Mouse (Mus musculus) ES-Bruce4 (cell line): ENCODE data around the gene Sntg2. TPM values are rescaled to one million over a fixed set of nuclear protein-coding genes. Genes with fewer than 3 reads are reported as not detected.

ENCODE experiments used
- H3K27ac ChIP-seq: 2 replicates; pipeline ENCODE4 v1.5.1; 2012; ENCODE audit warnings: low read length, inconsistent platforms; ENCODE audit not compliant: insufficient read depth
- H3K27me3 ChIP-seq: 2 replicates; pipeline ENCODE4 v1.6.1; 2012; ENCODE audit warnings: mild to moderate bottlenecking, low read length, inconsistent platforms; ENCODE audit not compliant: control insufficient read depth, poor library complexity, insufficient read depth, severe bottlenecking
- H3K36me3 ChIP-seq: 2 replicates; pipeline ENCODE4 v1.6.1; 2012; ENCODE audit warnings: inconsistent platforms, mild to moderate bottlenecking, low read length, moderate library complexity; ENCODE audit not compliant: control insufficient read depth, poor library complexity, insufficient read depth, severe bottlenecking
- H3K4me1 ChIP-seq: one replicate; pipeline ENCODE4 v1.8.1; 2011; ENCODE audit warnings: low read length; ENCODE audit not compliant: control insufficient read depth, insufficient read depth
- H3K4me3 ChIP-seq: 2 replicates; pipeline ENCODE4 v1.5.1; 2011; ENCODE audit warnings: low read depth, mild to moderate bottlenecking, low read length
- H3K9ac ChIP-seq: 2 replicates; pipeline ENCODE4 v1.6.1; 2012; ENCODE audit warnings: low read depth, mild to moderate bottlenecking, inconsistent platforms; ENCODE audit not compliant: poor library complexity, severe bottlenecking
- H3K9me3 ChIP-seq: replicated peaks from 2 replicates; pipeline ENCODE4 v1.6.1; 2012; ENCODE audit warnings: mild to moderate bottlenecking, low read length, inconsistent platforms; ENCODE audit not compliant: control insufficient read depth, poor library complexity, insufficient read depth, severe bottlenecking
- CTCF ChIP-seq: IDR thresholded peaks from one replicate; pipeline ENCODE4 v1.8.1; 2011; ENCODE audit warnings: low read depth, low read length
- EP300 ChIP-seq: IDR thresholded peaks from 2 replicates; pipeline ENCODE4 v1.6.1; 2011; ENCODE audit warnings: low read depth, low read length; ENCODE audit not compliant: insufficient read depth
- POLR2A ChIP-seq: IDR thresholded peaks from one replicate; pipeline ENCODE4 v1.8.1; 2011; ENCODE audit warnings: low read length; ENCODE audit not compliant: insufficient read depth
- polyA plus RNA-seq: library from polyadenylated mRNA; stranded (reverse); fragments of >200 nt; gene quantifications from 2 replicates; pipeline ENCODE4 v1.2.4, GENCODE M21; 2011; ENCODE audit warnings: low read depth; ENCODE audit not compliant: missing spikeins, insufficient read depth, insufficient read length

Sntg2 gene
- polyA plus RNA-seq, 1 experiment: 1.2 TPM

DNA sequence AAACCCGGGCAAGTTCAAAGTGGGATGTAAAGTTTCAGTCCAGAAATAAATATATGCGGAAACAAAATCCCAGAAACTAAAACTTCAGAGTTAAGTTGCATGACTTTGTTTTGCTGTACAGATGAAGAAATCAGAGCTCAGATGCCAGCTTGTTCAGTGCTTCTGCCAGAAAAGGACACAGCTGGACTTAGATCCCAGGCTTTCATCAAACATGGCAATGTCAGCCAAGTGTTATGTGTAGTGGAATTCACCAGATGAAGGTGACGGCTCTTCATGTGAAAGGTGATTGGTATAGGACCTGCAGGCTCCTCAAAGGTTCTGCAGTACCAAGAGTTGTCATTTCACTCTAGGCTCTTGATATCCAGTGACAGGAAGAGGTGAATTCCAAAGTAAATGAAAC lies 132.3 kb downstream of the Sntg2 start:
- no peak overlapping the region for H3K9ac ChIP-seq
- no peak overlapping the region for H3K4me3 ChIP-seq
- H3K36me3 ChIP-seq: no peaks in the 10 kb centered on the region

DNA sequence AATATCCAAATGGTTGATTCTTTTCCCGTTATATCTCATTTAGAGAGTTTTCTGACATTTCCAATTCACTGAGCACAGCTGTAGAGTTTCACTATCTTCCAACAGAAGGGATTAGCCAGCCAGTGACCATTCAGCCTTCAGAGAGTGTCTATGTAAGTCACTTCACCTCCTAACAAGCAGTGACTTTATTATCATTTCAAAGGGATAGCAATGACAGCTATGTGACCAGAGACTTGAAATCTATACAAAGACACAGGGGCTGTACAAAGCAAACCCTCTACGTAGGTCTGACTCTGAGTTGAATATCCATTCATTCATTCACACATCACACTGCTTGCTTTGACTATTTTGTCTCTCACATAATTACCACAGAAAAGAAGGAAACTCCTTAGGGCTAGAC lies 138.2 kb downstream of the Sntg2 start:
- no peak overlapping the region for H3K27ac ChIP-seq
- no peaks in the 10 kb centered on the region for H3K27me3 ChIP-seq
- TF ChIP-seq POLR2A (no peak), EP300 (no peak)
- H3K9ac ChIP-seq: no peak overlapping the region
- H3K9me3 ChIP-seq: no peaks in the 10 kb centered on the region
- no peaks in the 10 kb centered on the region for H3K4me1 ChIP-seq
- H3K36me3 ChIP-seq: no peaks in the 10 kb centered on the region
- no peak overlapping the region for H3K4me3 ChIP-seq

More for the DNA sequence above, 132.3 kb downstream of the Sntg2 start:
- Histone ChIP-seq H3K27me3 (no peaks in the 10 kb centered on the region), H3K27ac (no peak overlapping the region), H3K4me1 (no peaks in the 10 kb centered on the region), H3K9me3 (no peaks in the 10 kb centered on the region)
- no peak for TF ChIP-seq EP300
- no peak for TF ChIP-seq CTCF
- no peak for TF ChIP-seq POLR2A

DNA sequence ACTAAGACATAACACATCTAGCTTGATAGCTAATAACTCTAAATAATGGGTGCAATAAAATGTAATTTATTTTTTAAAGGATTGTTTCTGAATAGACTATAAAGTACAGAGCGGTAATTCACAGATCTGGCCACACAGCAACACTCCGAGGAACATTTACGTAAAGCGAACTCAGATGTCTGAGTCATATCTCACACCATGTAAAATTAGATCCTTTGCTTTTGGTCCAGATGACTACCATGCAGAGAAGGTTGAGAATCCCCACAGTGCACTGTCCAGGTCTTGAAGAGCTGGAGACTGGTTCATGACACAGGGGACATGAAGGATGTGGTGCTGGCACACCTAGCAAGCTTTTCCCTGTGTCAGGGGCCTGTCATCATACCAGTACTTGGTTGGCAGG lies 145.2 kb downstream of the Sntg2 start:
- no peak overlapping the region for H3K27ac ChIP-seq
- TF ChIP-seq CTCF (no peak), EP300 (no peak), POLR2A (no peak)
- no peaks in the 10 kb centered on the region for H3K27me3 ChIP-seq
- no peaks in the 10 kb centered on the region for H3K36me3 ChIP-seq
- no peak overlapping the region for H3K9ac ChIP-seq
- no peaks in the 10 kb centered on the region for H3K9me3 ChIP-seq
- H3K4me1 ChIP-seq: no peaks in the 10 kb centered on the region
- H3K4me3 ChIP-seq: no peak overlapping the region

DNA sequence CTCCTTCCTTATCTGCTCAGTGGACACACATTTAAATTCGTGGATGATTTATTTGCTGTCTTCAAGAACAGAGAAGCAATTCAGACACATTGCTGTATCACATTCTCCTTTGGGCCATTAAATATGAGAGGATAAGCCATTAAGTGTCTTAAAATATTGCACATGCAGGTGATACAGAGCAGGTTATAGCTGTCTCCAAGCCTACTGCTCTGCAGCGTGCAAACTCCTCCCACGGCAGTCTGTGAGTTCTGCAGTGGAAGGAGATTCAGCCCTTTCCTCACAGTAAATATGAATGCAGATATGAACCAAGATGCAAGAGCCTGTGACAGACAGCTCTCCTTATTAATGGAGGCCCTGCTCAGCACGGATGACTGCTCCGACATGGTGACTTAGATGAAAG lies 146.9 kb downstream of the Sntg2 start:
- H3K9ac ChIP-seq: no peak overlapping the region
- no peaks in the 10 kb centered on the region for H3K36me3 ChIP-seq
- H3K4me1 ChIP-seq: no peaks in the 10 kb centered on the region
- H3K27ac ChIP-seq: no peak overlapping the region
- no peaks in the 10 kb centered on the region for H3K9me3 ChIP-seq
- no peak overlapping the region for H3K4me3 ChIP-seq
- no peaks in the 10 kb centered on the region for H3K27me3 ChIP-seq
- TF ChIP-seq EP300: no peak
- TF ChIP-seq POLR2A: no peak
- no peak for TF ChIP-seq CTCF

DNA sequence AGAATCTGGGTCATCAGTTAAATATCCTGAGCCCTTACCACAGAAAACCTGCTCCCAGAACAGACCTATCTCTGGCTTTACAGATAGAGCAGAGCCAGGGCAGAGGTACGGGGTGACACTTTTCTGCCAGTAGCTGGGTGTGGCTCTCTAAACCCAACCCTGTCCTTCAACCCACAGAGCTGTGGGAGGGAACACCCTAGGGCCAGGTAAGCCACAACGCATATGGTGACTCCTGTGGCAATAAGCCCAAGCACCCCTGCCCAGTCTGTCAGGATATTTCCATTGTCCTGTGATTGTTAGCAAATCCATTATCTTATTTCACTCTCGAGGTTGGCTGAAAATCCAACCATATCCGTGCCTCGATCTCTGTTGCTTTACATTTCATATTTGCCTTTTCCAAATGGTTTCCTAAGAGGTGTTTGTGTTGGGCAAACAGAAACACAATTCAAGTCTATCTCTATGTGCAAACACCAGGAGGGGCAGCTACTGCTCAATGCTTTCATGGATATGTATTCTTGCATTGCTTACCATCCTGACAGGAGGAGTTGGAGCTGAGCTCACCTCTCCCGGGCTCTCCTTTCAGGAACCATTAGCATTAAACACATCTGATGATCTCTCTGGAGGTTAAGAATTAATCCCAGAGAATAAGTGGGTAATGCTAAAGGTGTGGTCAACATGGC lies 156.3 kb downstream of the Sntg2 start:
- no peak overlapping the region for H3K27ac ChIP-seq
- H3K9ac ChIP-seq: no peak overlapping the region
- no peak for TF ChIP-seq POLR2A

DNA sequence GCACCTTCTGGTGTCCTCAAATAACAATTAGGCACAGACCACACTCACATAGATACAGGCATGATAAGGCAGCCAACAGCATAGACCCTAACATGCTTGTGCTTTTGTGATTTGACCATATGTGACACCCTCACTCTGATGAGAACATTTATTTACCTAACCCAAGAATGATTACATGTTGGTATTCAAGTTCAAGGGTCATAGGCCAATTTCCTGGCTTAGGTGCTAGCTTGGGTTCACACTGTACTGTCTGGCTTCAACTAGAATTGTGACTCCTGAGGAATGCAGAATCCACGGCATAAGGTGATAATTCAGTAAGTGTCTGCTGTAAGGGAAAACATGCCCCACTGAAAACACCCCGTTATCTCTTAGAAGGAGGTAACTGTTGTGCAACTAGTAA lies 158.4 kb downstream of the Sntg2 start:
- TF ChIP-seq POLR2A (no peak), EP300 (no peak), CTCF (no peak)
- Histone ChIP-seq H3K36me3 (no peaks in the 10 kb centered on the region), H3K9ac (no peak overlapping the region), H3K27ac (no peak overlapping the region), H3K4me3 (no peak overlapping the region), H3K27me3 (no peaks in the 10 kb centered on the region), H3K9me3 (no peaks in the 10 kb centered on the region), H3K4me1 (no peaks in the 10 kb centered on the region)

More for the DNA sequence above, 156.3 kb downstream of the Sntg2 start:
- H3K27me3 ChIP-seq: no peaks in the 10 kb centered on the region
- no peaks in the 10 kb centered on the region for H3K9me3 ChIP-seq
- no peaks in the 10 kb centered on the region for H3K36me3 ChIP-seq
- H3K4me3 ChIP-seq: no peak overlapping the region
- no peaks in the 10 kb centered on the region for H3K4me1 ChIP-seq
